Mouse (Mus musculus) c-Kit-positive CD71-positive TER-119-positive erythroid progenitor cells, embryonic 14.5 days (primary cell): ENCODE data around the gene Ngfr.
"Not testable (repeated sequence)": the region's sequence is repeated elsewhere in the genome, so short reads cannot be mapped to it uniquely, and the experiment has no call there.

Source experiments
- DNase-seq: peaks from one replicate; pipeline ENCODE4 v3.0.0-alpha.2; 2013; ENCODE audit warnings: low spot score

The Ngfr gene

GRCm38 (mm10) chr11:95587423-95587951, at the start of gene Ngfr:
Ngfr (minus strand) TSS chr11:95587735.
- DNase-seq = no peak

GRCm38 (mm10) chr11:95635030-95635429, 47.5 kb upstream of the Ngfr start:
- DNase-seq = no peak

- no peak for DNase-seq
Measured at GRCm38 (mm10) chr11:95633512-95634000, 46.0 kb upstream of the Ngfr start.

GRCm38 (mm10) chr11:95632474-95632873, 44.9 kb upstream of the Ngfr start:
- no peak for DNase-seq

- DNase-seq = no peak
Measured at GRCm38 (mm10) chr11:95631301-95631700, 43.8 kb upstream of the Ngfr start.

- DNase-seq = no peak
Measured at GRCm38 (mm10) chr11:95630558-95630957, 43.0 kb upstream of the Ngfr start.

GRCm38 (mm10) chr11:95622426-95622825, 34.9 kb upstream of the Ngfr start:
- no peak for DNase-seq

GRCm38 (mm10) chr11:95621541-95622130, 34.1 kb upstream of the Ngfr start:
- DNase-seq = no peak

- DNase-seq = no peak
Measured at GRCm38 (mm10) chr11:95621010-95621409, 33.5 kb upstream of the Ngfr start.

- no peak for DNase-seq
Measured at GRCm38 (mm10) chr11:95619886-95620444, 32.4 kb upstream of the Ngfr start.

- no peak for DNase-seq
Measured at GRCm38 (mm10) chr11:95619081-95619480, 31.5 kb upstream of the Ngfr start.

GRCm38 (mm10) chr11:95617785-95618465, 30.4 kb upstream of the Ngfr start:
- DNase-seq = no peak

- no peak for DNase-seq
Measured at GRCm38 (mm10) chr11:95614739-95615138, 27.2 kb upstream of the Ngfr start.

GRCm38 (mm10) chr11:95611283-95611682, 23.7 kb upstream of the Ngfr start:
- DNase-seq = no peak

GRCm38 (mm10) chr11:95610391-95610902, 22.9 kb upstream of the Ngfr start:
- DNase-seq = no peak

GRCm38 (mm10) chr11:95609924-95610323, 22.4 kb upstream of the Ngfr start:
- no peak for DNase-seq

- not testable (repeated sequence) for DNase-seq
Measured at GRCm38 (mm10) chr11:95607286-95607685, 19.8 kb upstream of the Ngfr start.

GRCm38 (mm10) chr11:95598214-95599062, 10.9 kb upstream of the Ngfr start:
- DNase-seq = no peak

GRCm38 (mm10) chr11:95597741-95598140, 10.2 kb upstream of the Ngfr start:
- DNase-seq = no peak

- DNase-seq = no peak
Measured at GRCm38 (mm10) chr11:95596704-95597103, 9.2 kb upstream of the Ngfr start.

- no peak for DNase-seq
Measured at GRCm38 (mm10) chr11:95596150-95596515, 8.6 kb upstream of the Ngfr start.
